Mouse (Mus musculus) cerebellum, adult 2 months (tissue): ENCODE measurements around the gene Pck1.

Experiments
- CTCF ChIP-seq: fragments of 200-500 bp; IDR thresholded peaks from 2 replicates; pipeline ENCODE4 v1.5.1; 2011; ENCODE audit warnings: low read depth, mild to moderate bottlenecking, control low read depth, low read length, moderate library complexity, borderline replicate concordance; ENCODE audit not compliant: insufficient read depth
- POLR2A ChIP-seq: fragments of 200-500 bp; IDR thresholded peaks from 2 replicates; pipeline ENCODE4 v1.6.1; 2011; ENCODE audit warnings: low read length, control low read depth, borderline replicate concordance; ENCODE audit not compliant: insufficient read depth

GRCm38 (mm10) chr2:173170081-173170480 lies 17.2 kb downstream of the Pck1 start:
- TF ChIP-seq POLR2A: no peak
- no peak for TF ChIP-seq CTCF
